Mouse (Mus musculus): ENCODE measurements around the gene Smarca4. TPM values are rescaled to one million over a fixed set of nuclear protein-coding genes. Genes with fewer than 3 reads are reported as not detected.

The Smarca4 gene
- polyA plus RNA-seq, 1 experiment, result 49.8 TPM

GRCm38 (mm10) chr9:21706085-21706484 is 90.1 kb downstream of the Smarca4 start:
- H3K4me1 ChIP-seq (ENCODE audit: control insufficient read depth, insufficient read depth, low read length), result peaks cover 11% of the 10 kb centered on the region
- no peak for TF ChIP-seq POLR2A (IDR thresholded peaks at IDR 0.05; ENCODE audit: borderline replicate concordance, low read depth, low read length)
- no peak for TF ChIP-seq CTCF (IDR thresholded peaks at IDR 0.05; ENCODE audit: low read depth, low read length)
- no peak overlapping the region for H3K27ac ChIP-seq (ENCODE audit: insufficient read depth, low read depth, low read length)
- no peak overlapping the region for H3K4me3 ChIP-seq (ENCODE audit: insufficient read depth, low read length)

- Histone ChIP-seq H3K27ac (ENCODE audit: insufficient read depth, low read depth, low read length) (no peak overlapping the region), H3K4me3 (ENCODE audit: insufficient read depth, low read length) (no peak overlapping the region), H3K4me1 (ENCODE audit: control insufficient read depth, insufficient read depth, low read length) (peaks cover 11% of the 10 kb centered on the region)
- no peak for TF ChIP-seq CTCF (IDR thresholded peaks at IDR 0.05; ENCODE audit: low read depth, low read length)
- no peak for TF ChIP-seq POLR2A (IDR thresholded peaks at IDR 0.05; ENCODE audit: borderline replicate concordance, low read depth, low read length)
Measured at GRCm38 (mm10) chr9:21706586-21707265, 90.8 kb downstream of the Smarca4 start.

GRCm38 (mm10) chr9:21709340-21709739 is 93.4 kb downstream of the Smarca4 start:
- Histone ChIP-seq H3K4me3 (ENCODE audit: insufficient read depth, low read length) (no peak overlapping the region), H3K4me1 (ENCODE audit: control insufficient read depth, insufficient read depth, low read length) (peaks cover 1% of the 10 kb centered on the region), H3K27ac (ENCODE audit: insufficient read depth, low read depth, low read length) (no peak overlapping the region)
- TF ChIP-seq POLR2A (IDR thresholded peaks at IDR 0.05; ENCODE audit: borderline replicate concordance, low read depth, low read length) (no peak), CTCF (IDR thresholded peaks at IDR 0.05; ENCODE audit: low read depth, low read length) (no peak)

GRCm38 (mm10) chr9:21715298-21715697 is 99.3 kb downstream of the Smarca4 start:
- TF ChIP-seq POLR2A (IDR thresholded peaks at IDR 0.05; ENCODE audit: borderline replicate concordance, low read depth, low read length), result no peak
- no peak for TF ChIP-seq CTCF (IDR thresholded peaks at IDR 0.05; ENCODE audit: low read depth, low read length)
- Histone ChIP-seq H3K4me1 (ENCODE audit: control insufficient read depth, insufficient read depth, low read length) (peaks cover 38% of the 10 kb centered on the region), H3K27ac (ENCODE audit: insufficient read depth, low read depth, low read length) (peak overlapping the region; percentile 58), H3K4me3 (ENCODE audit: insufficient read depth, low read length) (no peak overlapping the region)

- no peak overlapping the region for H3K4me3 ChIP-seq (ENCODE audit: insufficient read depth, low read length)
- H3K27ac ChIP-seq (ENCODE audit: insufficient read depth, low read depth, low read length), result no peak overlapping the region
- H3K4me1 ChIP-seq (ENCODE audit: control insufficient read depth, insufficient read depth, low read length), result peaks cover 50% of the 10 kb centered on the region
- TF ChIP-seq CTCF (IDR thresholded peaks at IDR 0.05; ENCODE audit: low read depth, low read length) (no peak), POLR2A (IDR thresholded peaks at IDR 0.05; ENCODE audit: borderline replicate concordance, low read depth, low read length) (no peak)
Measured at GRCm38 (mm10) chr9:21717015-21717414, 101.0 kb downstream of the Smarca4 start.

GRCm38 (mm10) chr9:21721036-21721435 is 105.1 kb downstream of the Smarca4 start:
- TF ChIP-seq POLR2A (IDR thresholded peaks at IDR 0.05; ENCODE audit: borderline replicate concordance, low read depth, low read length), result no peak
- no peak for TF ChIP-seq CTCF (IDR thresholded peaks at IDR 0.05; ENCODE audit: low read depth, low read length)
- peaks cover 42% of the 10 kb centered on the region for H3K4me1 ChIP-seq (ENCODE audit: control insufficient read depth, insufficient read depth, low read length)
- no peak overlapping the region for H3K4me3 ChIP-seq (ENCODE audit: insufficient read depth, low read length)
- no peak overlapping the region for H3K27ac ChIP-seq (ENCODE audit: insufficient read depth, low read depth, low read length)

- Histone ChIP-seq H3K4me1 (ENCODE audit: control insufficient read depth, insufficient read depth, low read length) (peaks cover 53% of the 10 kb centered on the region), H3K4me3 (ENCODE audit: insufficient read depth, low read length) (peak within 1 kb of the TSS; percentile 97), H3K27ac (ENCODE audit: insufficient read depth, low read depth, low read length) (peak within 1 kb of the TSS; percentile 96)
- TF ChIP-seq POLR2A (IDR thresholded peaks at IDR 0.05; ENCODE audit: borderline replicate concordance, low read depth, low read length) (0 out of 2 replicates have a peak, but pooled peaks have one; percentile 10), CTCF (IDR thresholded peaks at IDR 0.05; ENCODE audit: low read depth, low read length) (0 out of 2 replicates have a peak, but pooled peaks have one; percentile 21)
Measured at GRCm38 (mm10) chr9:21723377-21724146, 107.6 kb downstream of the Smarca4 start, which contains the start of gene Ldlr. Gene Ldlr (plus strand): TSS chr9:21723483.

- Histone ChIP-seq H3K27ac (ENCODE audit: insufficient read depth, low read depth, low read length) (peak overlapping the region; percentile 91), H3K4me1 (ENCODE audit: control insufficient read depth, insufficient read depth, low read length) (peaks cover 55% of the 10 kb centered on the region), H3K4me3 (ENCODE audit: insufficient read depth, low read length) (peak overlapping the region; percentile 97)
- no peak for TF ChIP-seq CTCF (IDR thresholded peaks at IDR 0.05; ENCODE audit: low read depth, low read length)
- no peak; the same call in 1 of the 2 replicates for TF ChIP-seq POLR2A (IDR thresholded peaks at IDR 0.05; ENCODE audit: borderline replicate concordance, low read depth, low read length)
Measured at GRCm38 (mm10) chr9:21724147-21724536, 108.2 kb downstream of the Smarca4 start.

- Histone ChIP-seq H3K4me1 (ENCODE audit: control insufficient read depth, insufficient read depth, low read length) (peaks cover 51% of the 10 kb centered on the region), H3K27ac (ENCODE audit: insufficient read depth, low read depth, low read length) (peak overlapping the region; percentile 50), H3K4me3 (ENCODE audit: insufficient read depth, low read length) (peak overlapping the region; percentile 66)
- TF ChIP-seq POLR2A (IDR thresholded peaks at IDR 0.05; ENCODE audit: borderline replicate concordance, low read depth, low read length) (no peak), CTCF (IDR thresholded peaks at IDR 0.05; ENCODE audit: low read depth, low read length) (0 out of 2 replicates have a peak, but pooled peaks have one; percentile 9)
Measured at GRCm38 (mm10) chr9:21725224-21726121, 109.5 kb downstream of the Smarca4 start.

All from bone marrow macrophage, adult 2 months (primary cell).